Mouse (Mus musculus): Measurements from ENCODE around the gene Ankrd34a.

- TF ChIP-seq EP300 (IDR thresholded peaks at IDR 0.05) (no peak), CTCF (IDR thresholded peaks at IDR 0.05) (no peak)
These were observed 26.9 kb upstream of the Ankrd34a start for GRCm38 (mm10) chr3:96569506-96569905.
